Mouse (Mus musculus): ENCODE results near the gene Nlrx1.
A peak's percentile ranks its signal among the peaks of the same experiment; 100 is the strongest.

The Nlrx1 gene

GRCm38 (mm10) chr9:44234479-44235427, 33.6 kb downstream of the Nlrx1 start:
- no peak for DNase-seq (ENCODE audit: low spot score)

- DNase-seq (ENCODE audit: low spot score), result peak; percentile 99
Measured at GRCm38 (mm10) chr9:44233802-44234478, 34.5 kb downstream of the Nlrx1 start, which contains the start of gene Cbl. Cbl (minus strand) TSS chr9:44234049.

- DNase-seq (ENCODE audit: low spot score), result no peak
Measured at GRCm38 (mm10) chr9:44233021-44233801, 35.2 kb downstream of the Nlrx1 start.

GRCm38 (mm10) chr9:44231609-44232008, 36.8 kb downstream of the Nlrx1 start:
- DNase-seq (ENCODE audit: low spot score), result no peak

- no peak for DNase-seq (ENCODE audit: low spot score)
Measured at GRCm38 (mm10) chr9:44225993-44226392, 42.4 kb downstream of the Nlrx1 start.

- DNase-seq (ENCODE audit: low spot score), result no peak
Measured at GRCm38 (mm10) chr9:44213538-44213937, 54.9 kb downstream of the Nlrx1 start.

GRCm38 (mm10) chr9:44212406-44212805, 56.0 kb downstream of the Nlrx1 start:
- DNase-seq (ENCODE audit: low spot score), result no peak

- DNase-seq (ENCODE audit: low spot score), result no peak
Measured at GRCm38 (mm10) chr9:44209416-44209815, 59.0 kb downstream of the Nlrx1 start.

- no peak for DNase-seq (ENCODE audit: low spot score)
Measured at GRCm38 (mm10) chr9:44207840-44208239, 60.6 kb downstream of the Nlrx1 start.

Data from ovary, postnatal 10 days (tissue).